Mouse (Mus musculus): ENCODE data around the gene Col23a1. TPM values are rescaled to one million over a fixed set of nuclear protein-coding genes. Genes with fewer than 3 reads are reported as not detected.

Col23a1 gene
- total RNA-seq, 2 experiments from 2014 or later: 2.0 to 7.4 TPM

Other genes starting within 250 kb of the Col23a1 start
- not detected for gene Olfr1375, start 241.8 kb upstream of the Col23a1 start, total RNA-seq (2021)
- 1 to 10 TPM; 5.6 to 9.8 TPM for gene Zfp354a, start 230.7 kb upstream of the Col23a1 start, total RNA-seq (2021)
- not detected for gene Gm12569, start 69.4 kb upstream of the Col23a1 start, total RNA-seq (2021)
- 100 to 1,000 TPM in 1 of 2 experiments, 10 to 100 TPM in 1; 87.0 to 115 TPM for gene Clk4, start 28.2 kb upstream of the Col23a1 start, total RNA-seq (2021)
- gene BC049762, start 26.9 kb upstream of the Col23a1 start, total RNA-seq (2021): under 1 TPM; 0.54 to 0.70 TPM